Mouse (Mus musculus): Measurements from ENCODE around the gene Olfr557. TPM values are rescaled to one million over a fixed set of nuclear protein-coding genes. Genes with fewer than 3 reads are reported as not detected.

The Olfr557 gene
- polyA plus RNA-seq (2012; rRNA removed), result not detected in 2 replicates

DNA sequence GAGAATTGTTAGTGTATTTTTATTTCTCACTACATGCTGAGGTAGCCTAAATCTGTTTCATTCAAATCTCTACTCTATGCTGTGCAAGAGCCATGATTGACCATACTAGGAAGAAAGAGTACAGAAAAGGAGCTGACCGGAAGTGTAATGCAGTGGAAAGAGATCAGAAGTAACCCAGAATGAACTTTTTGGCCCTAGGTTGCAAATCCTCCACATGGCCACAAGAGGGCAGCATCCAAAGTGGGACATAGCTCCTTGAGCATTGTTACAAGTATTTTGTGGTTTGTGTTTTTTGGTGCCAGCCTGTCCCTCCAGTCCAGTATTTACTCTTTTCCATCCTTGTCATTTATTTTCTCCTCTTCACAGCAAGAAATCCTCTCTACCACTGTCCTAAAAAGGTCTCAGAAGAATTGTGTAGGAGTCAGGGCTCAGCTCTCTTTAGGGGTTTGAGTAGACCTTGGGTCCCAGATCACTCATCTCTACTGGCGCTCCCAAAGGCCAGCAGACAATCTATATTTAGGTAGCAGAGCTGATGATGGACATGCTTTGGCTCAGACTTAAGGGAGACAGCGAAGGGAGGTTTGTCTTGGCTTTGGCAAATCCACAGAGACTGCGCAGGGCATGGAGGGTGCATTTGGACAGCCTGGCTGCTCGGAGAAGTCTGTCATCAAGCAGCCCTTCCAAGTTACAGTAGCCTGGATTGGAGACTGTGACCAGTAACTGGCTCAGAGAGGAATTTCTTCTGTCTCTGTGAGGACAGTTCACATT lies at the start of gene Olfr557:
Olfr557 (plus strand) TSS at position 553 of the 768 bp plus-strand sequence.
- peak in 1 of 2 experiments; percentile 60 for DNase-seq (ENCODE audit: extremely low spot score in 1 of 2, low spot score in 1 of 2)

GRCm38 (mm10) chr7:102658523-102658922 lies 37.2 kb upstream of the Olfr557 start, which contains the start of gene Olfr555:
TSS of gene Olfr555 (plus strand) at chr7:102658823.
- DNase-seq (ENCODE audit: extremely low spot score in 1 of 2, low spot score in 1 of 2), result no peak

DNA sequence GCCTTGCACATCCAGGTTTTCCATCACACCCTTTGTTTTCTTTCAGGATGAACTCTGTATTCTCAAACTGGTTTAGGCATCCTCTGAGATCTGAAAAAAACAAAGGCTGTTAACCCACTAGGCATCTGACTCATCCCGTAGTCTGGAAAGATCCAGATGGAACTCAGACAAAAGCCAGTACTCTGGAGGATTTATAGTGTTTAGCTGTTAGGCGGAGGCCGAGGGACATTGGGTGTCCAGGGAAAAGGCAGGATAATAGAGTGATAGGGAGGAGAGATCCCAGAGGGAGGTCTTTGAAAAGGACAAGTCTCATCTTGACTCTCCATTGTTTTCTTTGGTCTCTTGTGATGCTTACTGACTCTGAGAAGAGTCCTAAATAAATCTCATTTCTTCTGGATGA lies 31.1 kb upstream of the Olfr557 start, which contains the start of gene Olfr556:
Olfr556 (plus strand) TSS at position 301 of the 400 bp plus-strand sequence.
- no peak for DNase-seq (ENCODE audit: extremely low spot score in 1 of 2, low spot score in 1 of 2)

DNA sequence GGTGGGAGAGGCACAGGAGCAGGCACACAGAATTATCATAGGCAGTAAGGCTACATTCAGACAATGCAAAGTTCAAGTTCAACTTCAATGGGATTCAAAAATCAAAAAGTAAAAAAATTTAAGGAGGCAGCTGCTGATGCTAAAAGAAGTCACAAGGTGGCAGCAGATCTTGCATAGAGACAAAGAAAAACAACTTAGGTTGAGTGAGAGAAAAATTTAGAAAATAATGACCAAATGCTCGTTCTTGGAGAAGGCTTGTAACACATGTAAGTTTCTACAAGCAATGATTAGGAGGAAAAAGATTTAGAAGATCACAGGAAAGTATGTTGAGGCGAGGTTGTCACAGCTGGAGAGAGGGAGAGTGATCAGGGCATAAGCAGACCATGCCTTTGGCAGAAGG lies 30.3 kb upstream of the Olfr557 start:
- peak in 1 of 2 experiments; percentile 57 for DNase-seq (ENCODE audit: extremely low spot score in 1 of 2, low spot score in 1 of 2)

GRCm38 (mm10) chr7:102676225-102676624 lies 19.5 kb upstream of the Olfr557 start:
- no peak for DNase-seq (ENCODE audit: extremely low spot score in 1 of 2, low spot score in 1 of 2)

DNA sequence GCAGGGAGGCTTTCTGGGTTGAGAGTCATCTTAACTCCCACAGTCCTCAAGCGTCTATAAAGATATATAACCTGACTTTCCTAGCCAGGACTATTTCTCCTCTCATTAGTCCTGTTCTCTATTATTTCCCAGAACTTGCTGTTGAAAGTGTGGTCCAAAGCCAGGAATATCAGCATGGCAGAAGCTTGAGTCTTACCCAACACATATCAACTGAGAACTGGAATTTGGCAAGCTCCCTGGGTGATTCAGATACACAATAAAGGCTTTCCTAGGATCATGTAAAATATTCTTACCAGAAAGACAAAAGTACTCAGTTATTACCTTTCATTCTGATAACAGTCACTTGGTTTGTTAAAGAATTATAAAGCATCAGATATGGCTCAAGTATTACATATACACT lies 13.8 kb upstream of the Olfr557 start:
- no peak for DNase-seq (ENCODE audit: extremely low spot score in 1 of 2, low spot score in 1 of 2)

DNA sequence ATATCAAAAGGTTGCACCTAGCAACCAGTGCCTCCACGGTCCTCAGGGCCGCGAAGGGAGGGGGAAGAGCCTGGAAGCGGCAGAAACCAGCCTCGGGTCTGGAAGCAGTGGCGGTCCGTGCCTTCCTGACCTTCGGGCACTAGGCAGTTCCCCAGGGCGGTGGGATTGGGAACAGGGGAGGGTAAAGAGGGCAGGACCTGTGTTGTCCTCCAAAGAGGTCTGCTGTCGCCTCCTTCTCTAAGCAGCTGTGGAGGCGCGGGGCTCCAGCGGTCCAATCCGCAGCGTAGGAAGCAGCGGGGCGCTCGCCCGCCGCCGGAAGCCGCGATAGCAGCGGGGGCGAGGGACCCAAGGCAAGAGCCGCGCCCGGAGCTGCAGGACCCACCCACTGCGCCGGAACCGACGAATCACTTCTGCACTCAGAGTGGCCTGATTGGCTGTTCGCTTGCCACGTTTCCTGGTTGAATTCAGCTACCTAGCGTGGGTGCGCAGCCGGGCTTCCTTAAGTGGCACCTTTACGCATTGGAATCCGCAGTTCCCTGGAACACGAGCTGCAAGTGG lies 8.7 kb upstream of the Olfr557 start, which contains the start of gene Trim68:
Trim68 (minus strand) TSS at position 384 of the 558 bp plus-strand sequence.
- peak; percentile 84 to 94 for DNase-seq (ENCODE audit: extremely low spot score in 1 of 2, low spot score in 1 of 2)

GRCm38 (mm10) chr7:102698461-102698860 lies 2.8 kb downstream of the Olfr557 start:
- DNase-seq (ENCODE audit: extremely low spot score in 1 of 2, low spot score in 1 of 2), result no peak

DNA sequence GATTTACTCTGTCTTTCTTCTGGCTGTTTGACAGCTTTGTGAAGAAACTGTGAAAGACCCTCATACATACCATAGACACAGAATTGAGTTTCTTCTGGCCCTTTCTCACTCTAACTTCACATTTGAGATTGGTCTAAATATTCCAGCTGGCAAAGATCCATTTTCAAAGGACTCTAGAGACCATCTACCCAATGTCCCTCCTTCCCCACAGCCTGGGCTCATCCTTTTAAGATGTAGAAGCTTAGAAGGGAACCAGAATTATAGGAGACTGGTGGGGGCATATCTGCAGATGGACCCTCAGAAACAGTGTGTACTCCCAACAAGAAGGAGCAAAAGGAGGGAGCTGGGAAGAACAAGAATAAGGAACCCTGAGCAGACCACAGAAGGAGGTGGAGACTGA lies 6.2 kb downstream of the Olfr557 start, which contains the start of gene Olfr558:
Olfr558 (plus strand) TSS at position 301 of the 400 bp plus-strand sequence.
- no peak for DNase-seq (ENCODE audit: extremely low spot score in 1 of 2, low spot score in 1 of 2)

- DNase-seq (ENCODE audit: extremely low spot score in 1 of 2, low spot score in 1 of 2), result no peak
Observed at GRCm38 (mm10) chr7:102718970-102719369, 23.3 kb downstream of the Olfr557 start, which contains the start of gene Olfr33. TSS of gene Olfr33 (minus strand) at chr7:102719070.

GRCm38 (mm10) chr7:102727391-102727790 lies 31.7 kb downstream of the Olfr557 start, which contains the start of gene Olfr559:
TSS of gene Olfr559 (minus strand) at chr7:102727491.
- DNase-seq (ENCODE audit: extremely low spot score in 1 of 2, low spot score in 1 of 2), result no peak

DNA sequence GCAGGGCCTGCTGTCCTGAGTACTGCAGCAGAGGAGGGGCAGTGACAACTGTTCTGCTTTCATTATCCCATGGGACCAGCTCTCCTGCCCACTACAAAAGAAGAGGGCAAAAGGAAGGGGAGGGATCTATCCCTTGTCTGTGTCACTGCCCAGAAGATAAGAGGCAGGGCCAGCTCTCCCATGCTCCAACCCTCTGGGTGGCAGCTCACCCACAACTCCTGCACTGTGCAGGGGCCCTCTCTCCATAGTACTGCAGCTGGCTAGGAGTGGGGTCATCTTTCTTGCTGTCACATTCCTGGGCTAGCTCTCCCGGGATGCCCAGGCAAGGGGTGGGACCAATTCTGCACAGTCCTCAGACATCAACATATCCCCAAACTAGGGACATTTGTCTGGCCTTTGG lies 38.1 kb downstream of the Olfr557 start:
- no peak for DNase-seq (ENCODE audit: extremely low spot score in 1 of 2, low spot score in 1 of 2)

- DNase-seq (ENCODE audit: extremely low spot score in 1 of 2, low spot score in 1 of 2), result no peak
Observed at GRCm38 (mm10) chr7:102737705-102738104, 42.0 kb downstream of the Olfr557 start.

Other genes starting within 250 kb of the Olfr557 start
- 0.08 TPM in 1 of 2 replicates, not detected in the other for gene Olfr543, start 214.2 kb upstream of the Olfr557 start, polyA plus RNA-seq (2012; rRNA removed)
- not detected in 2 replicates for gene Olfr544, start 207.6 kb upstream of the Olfr557 start, polyA plus RNA-seq (2012; rRNA removed)
- gene Olfr545, start 196.3 kb upstream of the Olfr557 start, polyA plus RNA-seq (2012; rRNA removed), result 0.10 TPM in 1 of 2 replicates, not detected in the other
- not detected in 2 replicates for gene Olfr547, start 161.2 kb upstream of the Olfr557 start, polyA plus RNA-seq (2012; rRNA removed)
- not detected in 2 replicates for gene Olfr548-ps1, start 155.0 kb upstream of the Olfr557 start, polyA plus RNA-seq (2012; rRNA removed)
- 0.08 TPM in 1 of 2 replicates, not detected in the other for gene Olfr549, start 146.0 kb upstream of the Olfr557 start, polyA plus RNA-seq (2012; rRNA removed)
- 2.3 and 2.8 TPM in 2 replicates for gene Trim21, start 130.4 kb upstream of the Olfr557 start, polyA plus RNA-seq (2012; rRNA removed)
- 0.04 TPM in 1 of 2 replicates, not detected in the other for gene Olfr550, start 124.5 kb upstream of the Olfr557 start, polyA plus RNA-seq (2012; rRNA removed)
- not detected in 2 replicates for gene Olfr551, start 104.0 kb upstream of the Olfr557 start, polyA plus RNA-seq (2012; rRNA removed)
- not detected in 2 replicates for gene Olfr552, start 98.1 kb upstream of the Olfr557 start, polyA plus RNA-seq (2012; rRNA removed)
- gene Olfr553, start 77.7 kb upstream of the Olfr557 start, polyA plus RNA-seq (2012; rRNA removed), result not detected in 2 replicates
- not detected in 2 replicates for gene Olfr554, start 57.5 kb upstream of the Olfr557 start, polyA plus RNA-seq (2012; rRNA removed)
- not detected in 2 replicates for gene Olfr555, start 37.1 kb upstream of the Olfr557 start, polyA plus RNA-seq (2012; rRNA removed)
- gene Olfr556, start 31.0 kb upstream of the Olfr557 start, polyA plus RNA-seq (2012; rRNA removed), result not detected in 2 replicates
- 16.2 and 16.3 TPM in 2 replicates for gene Trim68, start 8.6 kb upstream of the Olfr557 start, polyA plus RNA-seq (2012; rRNA removed)
- 0.67 and 0.68 TPM in 2 replicates for gene Olfr558, start 6.3 kb downstream of the Olfr557 start, polyA plus RNA-seq (2012; rRNA removed)
- not detected in 2 replicates for gene Olfr33, start 23.2 kb downstream of the Olfr557 start, polyA plus RNA-seq (2012; rRNA removed)
- not detected in 2 replicates for gene Olfr559, start 31.6 kb downstream of the Olfr557 start, polyA plus RNA-seq (2012; rRNA removed)
- 0.14 and 0.21 TPM in 2 replicates for gene Olfr560, start 63.5 kb downstream of the Olfr557 start, polyA plus RNA-seq (2012; rRNA removed)
- 4.4 and 5.7 TPM in 2 replicates for gene Olfr78, start 63.6 kb downstream of the Olfr557 start, polyA plus RNA-seq (2012; rRNA removed)
- not detected in 2 replicates for gene Olfr561, start 75.3 kb downstream of the Olfr557 start, polyA plus RNA-seq (2012; rRNA removed)
- gene Olfr564, start 107.6 kb downstream of the Olfr557 start, polyA plus RNA-seq (2012; rRNA removed), result not detected in 2 replicates
- gene Olfr566, start 162.9 kb downstream of the Olfr557 start, polyA plus RNA-seq (2012; rRNA removed), result 0.11 TPM in 1 of 2 replicates, not detected in the other
- not detected in 2 replicates for gene Olfr568, start 181.2 kb downstream of the Olfr557 start, polyA plus RNA-seq (2012; rRNA removed)
- gene Olfr569, start 195.0 kb downstream of the Olfr557 start, polyA plus RNA-seq (2012; rRNA removed), result not detected in 2 replicates
- not detected in 2 replicates for gene Olfr570, start 198.7 kb downstream of the Olfr557 start, polyA plus RNA-seq (2012; rRNA removed)
- gene Olfr571, start 221.6 kb downstream of the Olfr557 start, polyA plus RNA-seq (2012; rRNA removed), result not detected in 2 replicates
- gene Olfr572, start 228.5 kb downstream of the Olfr557 start, polyA plus RNA-seq (2012; rRNA removed), result not detected in 2 replicates
- not detected in 2 replicates for gene Olfr573-ps1, start 246.7 kb downstream of the Olfr557 start, polyA plus RNA-seq (2012; rRNA removed)

All from frontal cortex, adult 2 months (tissue).